Mouse (Mus musculus): ENCODE results near the gene Prrg3.
"Not testable (repeated sequence)": the region's sequence is repeated elsewhere in the genome, so short reads cannot be mapped to it uniquely, and the experiment has no call there.

GRCm38 (mm10) chrX:71977681-71978080 lies 15.3 kb downstream of the Prrg3 start:
- TF ChIP-seq POLR2A (IDR thresholded peaks at IDR 0.05; ENCODE audit: control insufficient read depth, extremely low read depth, insufficient read depth, low read length, poor library complexity); CTCF (IDR thresholded peaks at IDR 0.05; ENCODE audit: borderline replicate concordance, control insufficient read depth, extremely low read depth, insufficient read depth, low read length, poor library complexity): not testable (repeated sequence)
